Mouse (Mus musculus) kidney, postnatal 0 days (tissue): ENCODE data around the gene Gm9611. TPM values are rescaled to one million over a fixed set of nuclear protein-coding genes. Genes with fewer than 3 reads are reported as not detected.
"Not testable (repeated sequence)": the region's sequence is repeated elsewhere in the genome, so short reads cannot be mapped to it uniquely, and the experiment has no call there.

Experiments
- ATAC-seq: fragments of 200-750 bp; cut with Nextera tagmentation; replicated peaks from 2 replicates; pipeline ENCODE4 v1.8.0; 2017; ENCODE audit warnings: low read depth, moderate number of reproducible peaks, moderate TSS enrichment, moderate library complexity; ENCODE audit not compliant: low FRiP score
- DNase-seq: peaks from one replicate; pipeline ENCODE4 v3.0.0-alpha.2; 2016; ENCODE audit warnings: low spot score
- H3K27ac ChIP-seq: fragments of 300-500 bp; sonication (generic); 2 replicates; pipeline ENCODE4 v1.5.1; 2014; ENCODE audit warnings: mild to moderate bottlenecking
- H3K27me3 ChIP-seq: fragments of 300-500 bp; sonication (generic); 2 replicates; pipeline ENCODE4 v1.6.1; 2014; ENCODE audit warnings: low read length, mixed read lengths; ENCODE audit not compliant: insufficient read depth
- H3K36me3 ChIP-seq: fragments of 300-500 bp; sonication (generic); 2 replicates; pipeline ENCODE4 v1.6.1; 2014; ENCODE audit warnings: low read length, mixed read lengths; ENCODE audit not compliant: insufficient read depth
- H3K4me1 ChIP-seq: fragments of 300-500 bp; sonication (generic); replicated peaks from 2 replicates; pipeline ENCODE4 v1.6.1; 2014; ENCODE audit warnings: antibody characterized with exemption, low read length, mixed read lengths; ENCODE audit not compliant: insufficient read depth
- H3K4me2 ChIP-seq: fragments of 300-500 bp; sonication (generic); 2 replicates; pipeline ENCODE4 v1.6.1; 2014; ENCODE audit warnings: mild to moderate bottlenecking, low read length, moderate library complexity, mixed read lengths
- H3K4me3 ChIP-seq: fragments of 300-500 bp; sonication (generic); replicated peaks from 2 replicates; pipeline ENCODE4 v1.5.1; 2014; ENCODE audit warnings: low read depth, low read length
- H3K9ac ChIP-seq: fragments of 300-500 bp; sonication (generic); 2 replicates; pipeline ENCODE4 v1.6.1; 2014; ENCODE audit warnings: low read depth, low read length
- H3K9me3 ChIP-seq: fragments of 300-500 bp; sonication (generic); replicated peaks from 2 replicates; pipeline ENCODE4 v1.6.1; 2016; ENCODE audit warnings: low read length, inconsistent platforms, mixed read lengths
- WGBS: fragments of 180-500 bp; shearing (Covaris S2); extraction: QIAGEN DNeasy Blood & Tissue Kit; methylation state at CpG from one replicate; pipeline ENCODE4 v1.1.7; 2014; 5-methylcytosine and 5-hydroxymethylcytosine counted together
- microRNA-seq: library from miRNA; unstranded; fragments of <30 nt; microRNA quantifications from one replicate; pipeline ENCODE4, GENCODE M21; 2016
- polyA plus RNA-seq: library from polyadenylated mRNA; unstranded; fragments of >200 nt; fragmentation: Nextera tagmentation; extraction: Ambion mirVana; gene quantifications from 2 replicates; pipeline ENCODE4 v1.2.1, GENCODE M21; 2015

Gene Gm9611
- polyA plus RNA-seq, result not detected in 2 replicates

- H3K9ac ChIP-seq, H3K36me3 ChIP-seq, H3K9me3 ChIP-seq, H3K4me3 ChIP-seq, H3K27me3 ChIP-seq, DNase-seq, ATAC-seq, H3K27ac ChIP-seq, H3K4me1 ChIP-seq, H3K4me2 ChIP-seq: not testable (repeated sequence)
- no CpG with 5 or more reads among the region's 3 CpGs for whole genome bisulfite sequencing
Observed at GRCm38 (mm10) chr14:42297258-42297657, at the start of gene Gm9611. Gene Gm9611 (minus strand): TSS chr14:42297358.

GRCm38 (mm10) chr14:42309910-42310309, 12.8 kb upstream of the Gm9611 start, which contains the start of gene Gm7995:
Gene Gm7995 (plus strand): TSS chr14:42310210.
- no CpG with 5 or more reads among the region's 1 CpGs for WGBS
- not testable (repeated sequence) for ATAC-seq, DNase-seq, H3K9me3 ChIP-seq, H3K4me1 ChIP-seq, H3K4me3 ChIP-seq, H3K9ac ChIP-seq, H3K36me3 ChIP-seq, H3K27ac ChIP-seq, H3K27me3 ChIP-seq, H3K4me2 ChIP-seq

GRCm38 (mm10) chr14:42259948-42260347, 37.2 kb downstream of the Gm9611 start, which contains the start of gene Gm17026:
Gene Gm17026 (minus strand): TSS chr14:42260048.
- H3K36me3 ChIP-seq, ATAC-seq, H3K4me3 ChIP-seq, H3K27me3 ChIP-seq, DNase-seq, H3K9me3 ChIP-seq, H3K4me2 ChIP-seq, H3K9ac ChIP-seq, H3K27ac ChIP-seq, H3K4me1 ChIP-seq: not testable (repeated sequence)
- WGBS, result no CpG with 5 or more reads among the region's 3 CpGs

Small RNA genes within 50 kb of the gene (microRNA-seq; reads per million reads assigned to microRNA genes)
- gene Gm25208, result not detected
- gene Gm25892, result not detected

Other genes starting within 250 kb of the Gm9611 start
- not detected in 2 replicates for gene Gm7951, start 180.0 kb downstream of the Gm9611 start, polyA plus RNA-seq
- gene Gm17027, start 134.7 kb downstream of the Gm9611 start, polyA plus RNA-seq, result not detected in 2 replicates
- not detected in 2 replicates for gene Gm3573, start 106.6 kb downstream of the Gm9611 start, polyA plus RNA-seq
- not detected in 2 replicates for gene Gm17026, start 37.3 kb downstream of the Gm9611 start, polyA plus RNA-seq
- not detected in 2 replicates for gene Gm7995, start 12.9 kb upstream of the Gm9611 start, polyA plus RNA-seq
- not detected in 2 replicates for gene Gm8005, start 142.3 kb upstream of the Gm9611 start, polyA plus RNA-seq
- not detected in 2 replicates for gene Gm8011, start 166.5 kb upstream of the Gm9611 start, polyA plus RNA-seq
- gene Gm8020, start 205.0 kb upstream of the Gm9611 start, polyA plus RNA-seq, result not detected in 2 replicates
- gene Gm8024, start 226.9 kb upstream of the Gm9611 start, polyA plus RNA-seq, result not detected in 2 replicates